Mouse (Mus musculus) C2C12 (cell line): ENCODE data around the gene Pdcl. TPM values are rescaled to one million over a fixed set of nuclear protein-coding genes. Genes with fewer than 3 reads are reported as not detected.

Source experiments
- H3K27me3 ChIP-seq: one replicate; pipeline ENCODE4 v1.6.1; 2011; ENCODE audit not compliant: control insufficient read depth, insufficient read depth, insufficient read length
- H3K36me3 ChIP-seq: one replicate; pipeline ENCODE4 v1.6.1; 2011; ENCODE audit not compliant: control insufficient read depth, insufficient read depth
- H3K4me3 ChIP-seq: one replicate; pipeline ENCODE4 v1.5.1; 2011; ENCODE audit warnings: mild to moderate bottlenecking, control low read depth; ENCODE audit not compliant: poor library complexity, insufficient read depth, severe bottlenecking
- H3K79me2 ChIP-seq: one replicate; pipeline ENCODE4 v1.6.1; 2011; ENCODE audit not compliant: control insufficient read depth, insufficient read depth
- H3K79me3 ChIP-seq: one replicate; pipeline ENCODE4 v1.6.1; 2011; ENCODE audit warnings: low read depth, control low read depth
- H3ac ChIP-seq: one replicate; pipeline ENCODE3; 2011; ENCODE audit warnings: low read depth; ENCODE audit not compliant: control insufficient read depth, insufficient read length
- CEBPB ChIP-seq: IDR thresholded peaks from one replicate; pipeline ENCODE4 v1.6.1; 2011; ENCODE audit warnings: low read depth, mild to moderate bottlenecking, control low read depth, moderate library complexity
- FOSL1 ChIP-seq: IDR thresholded peaks from one replicate; pipeline ENCODE4 v1.8.0; 2011; ENCODE audit warnings: mild to moderate bottlenecking, low read length; ENCODE audit not compliant: poor library complexity, insufficient read depth, severe bottlenecking
- MAX ChIP-seq: IDR thresholded peaks from one replicate; pipeline ENCODE4 v1.6.1; 2011; ENCODE audit warnings: mild to moderate bottlenecking, control low read depth
- polyA plus RNA-seq: library from polyadenylated mRNA; unstranded; fragments of >200 nt; fragmentation: generic; extraction: Trizol; gene quantifications from one replicate; pipeline ENCODE4 v1.2.1, GENCODE M21; 2012; ENCODE audit warnings: missing spikeins

The Pdcl gene
- polyA plus RNA-seq, 1 experiment = 9.2 TPM

- Histone ChIP-seq H3K4me3 (no peak within 1 kb of the TSS), H3K36me3 (no peaks in the 10 kb centered on the region)
- TF ChIP-seq MAX (no peak), CEBPB (no peak), FOSL1 (no peak)
These were observed 32.9 kb downstream of the Pdcl start, which contains the start of gene Olfr368 for GRCm38 (mm10) chr2:37326215-37326614. Olfr368 (plus strand) TSS chr2:37326515.

More at GRCm38 (mm10) chr2:37326215-37326614, 32.9 kb downstream of the Pdcl start, which contains the start of gene Olfr368:
- Histone ChIP-seq H3ac (no peak within 1 kb of the TSS), H3K79me3 (no peaks in the 10 kb centered on the region), H3K79me2 (no peaks in the 10 kb centered on the region), H3K27me3 (no peaks in the 10 kb centered on the region)

Other genes starting within 250 kb of the Pdcl start
- gene Olfr362, start 241.4 kb downstream of the Pdcl start, polyA plus RNA-seq = not detected
- not detected for gene Olfr364-ps1, start 220.0 kb downstream of the Pdcl start, polyA plus RNA-seq
- not detected for gene Olfr365, start 171.1 kb downstream of the Pdcl start, polyA plus RNA-seq
- not detected for gene Olfr366, start 147.8 kb downstream of the Pdcl start, polyA plus RNA-seq
- not detected for gene Olfr368, start 32.8 kb downstream of the Pdcl start, polyA plus RNA-seq
- gene Rc3h2, start 63.6 kb upstream of the Pdcl start, polyA plus RNA-seq = 4.2 TPM
- gene Zbtb26, start 83.8 kb upstream of the Pdcl start, polyA plus RNA-seq = 0.98 TPM
- gene Zbtb6, start 83.8 kb upstream of the Pdcl start, polyA plus RNA-seq = 2.5 TPM
- 9.5 TPM for gene Rabgap1, start 83.9 kb upstream of the Pdcl start, polyA plus RNA-seq
- 0.02 TPM for gene Gpr21, start 157.0 kb upstream of the Pdcl start, polyA plus RNA-seq